In genomic region chr7:16879796-16880547, GRCm38 (mm10) we compare ENCODE assay signal across 8 mouse cellular contexts. TPM values are rescaled to one million over a fixed set of nuclear protein-coding genes. Genes with fewer than 3 reads are reported as not detected.
A peak's percentile ranks its signal among the peaks of the same experiment; 100 is the strongest.
DNase-seq lines count a peak whose midpoint lies in the region; ATAC-seq and TF ChIP-seq lines count a peak whose summit lies in the region.

No protein-coding gene starts in this region.

- peaks cover 10% of the 10 kb centered on the region for H3K9me3 ChIP-seq in embryonic facial prominence, embryonic 10.5 days
- H3K9me3 ChIP-seq in heart, embryonic 15.5 days (replicated peaks): no peaks in the 10 kb centered on the region
- H3K9me3 ChIP-seq in lung, postnatal 0 days (ENCODE audit: low read length): no peaks in the 10 kb centered on the region

- TF ChIP-seq EP300 in lung, postnatal 0 days (IDR thresholded peaks at IDR 0.05): no peak

- H3K9ac ChIP-seq in heart, embryonic 15.5 days: peak overlapping the region; percentile 42
- H3K9ac ChIP-seq in lung, postnatal 0 days (replicated peaks; ENCODE audit: low read depth): no peak overlapping the region

- peaks cover 75% of the 10 kb centered on the region for H3K4me1 ChIP-seq in embryonic facial prominence, embryonic 10.5 days
- peaks cover 57% of the 10 kb centered on the region for H3K4me1 ChIP-seq in heart, embryonic 15.5 days (replicated peaks)
- no peaks in the 10 kb centered on the region for H3K4me1 ChIP-seq in lung, postnatal 0 days (ENCODE audit: insufficient read depth, low read depth, low read length)

- ATAC-seq in heart, embryonic 15.5 days (replicated peaks; ENCODE audit: insufficient number of reproducible peaks, insufficient read depth, low FRiP score, low read depth): peak; percentile 70
- ATAC-seq in lung, postnatal 0 days: peak; percentile 34; the same call in 1 of the 2 replicates
- no peak for ATAC-seq in activated CD4-positive, CD25-positive, alpha-beta regulatory T cell, adult 4 months

- no peak for TF ChIP-seq CTCF in lung, postnatal 0 days (IDR thresholded peaks at IDR 0.05)

- H3K4me3 ChIP-seq in embryonic facial prominence, embryonic 10.5 days: peak overlapping the region; percentile 44
- H3K4me3 ChIP-seq in heart, embryonic 15.5 days: no peak overlapping the region
- no peak overlapping the region for H3K4me3 ChIP-seq in lung, postnatal 0 days (ENCODE audit: low read depth, low read length)

- peak overlapping the region; percentile 94 for H3K27ac ChIP-seq in embryonic facial prominence, embryonic 10.5 days (replicated peaks)
- H3K27ac ChIP-seq in heart, embryonic 15.5 days: peak overlapping the region; percentile 92
- no peak overlapping the region; the same call in 1 of the 2 replicates for H3K27ac ChIP-seq in lung, postnatal 0 days (ENCODE audit: low read length)

- peak overlapping the region; percentile 26 for H3K4me2 ChIP-seq in heart, embryonic 15.5 days
- H3K4me2 ChIP-seq in lung, postnatal 0 days (replicated peaks; ENCODE audit: low read depth, low read length): no peak overlapping the region

- DNase-seq in layer of hippocampus, adult 9-11 months: peak; percentile 83
- DNase-seq in layer of hippocampus, adult 11-12 months (ENCODE audit: low spot score): no peak
- peak; percentile 93 for DNase-seq in embryonic facial prominence, embryonic 10.5 days (ENCODE audit: low spot score)
- DNase-seq in lung, postnatal 0 days (ENCODE audit: low spot score): peak; percentile 42
- DNase-seq in cerebellum, postnatal 4 days (ENCODE audit: low spot score in 2 of 2): no peak
- DNase-seq in cerebellum, adult 9-11 months: no peak

- peaks cover 64% of the 10 kb centered on the region for H3K36me3 ChIP-seq in embryonic facial prominence, embryonic 10.5 days (replicated peaks)
- H3K36me3 ChIP-seq in heart, embryonic 15.5 days: peaks cover 18% of the 10 kb centered on the region
- no peaks in the 10 kb centered on the region for H3K36me3 ChIP-seq in lung, postnatal 0 days (ENCODE audit: insufficient read depth, low read length)

- WGBS in embryonic facial prominence, embryonic 10.5 days: 10% methylated on average over 9 of the region's 9 CpGs
- 28% methylated on average over 9 of the region's 9 CpGs for WGBS in heart, embryonic 15.5 days
- WGBS in lung, postnatal 0 days: 35% methylated on average over 8 of the region's 9 CpGs

- H3K27me3 ChIP-seq in embryonic facial prominence, embryonic 10.5 days (replicated peaks; ENCODE audit: low read depth, poor library complexity, severe bottlenecking): peaks cover 21% of the 10 kb centered on the region
- peaks cover under 1% of the 10 kb centered on the region; the same call in 1 of the 2 replicates for H3K27me3 ChIP-seq in heart, embryonic 15.5 days
- H3K27me3 ChIP-seq in lung, postnatal 0 days (replicated peaks; ENCODE audit: insufficient read depth, low read length): peaks cover 6% of the 10 kb centered on the region; the same call in 1 of the 2 replicates

RNA-seq across cellular contexts. Expression of gene Dact3, which starts 4.9 kb away (rescaled TPM):
- 5.5 and 6.0 TPM in 2 replicates for polyA plus RNA-seq in embryonic facial prominence, embryonic 10.5 days (2016; fragmentation: Nextera tagmentation; extraction: Ambion mirVana)
- 5.8 and 7.0 TPM in 2 replicates for polyA plus RNA-seq in heart, embryonic 15.5 days (2015; fragmentation: Nextera tagmentation; extraction: Ambion mirVana)
- 4.2 and 4.3 TPM in 2 replicates for polyA plus RNA-seq in lung, postnatal 0 days (2015; fragmentation: Nextera tagmentation; extraction: Ambion mirVana)
- not detected for polyA plus RNA-seq in activated CD4-positive, CD25-positive, alpha-beta regulatory T cell, adult 4 months (2017; shearing (Covaris generic))

RNA-seq across cellular contexts. Expression of gene Gng8, which starts 11.6 kb away (rescaled TPM):
- polyA plus RNA-seq in embryonic facial prominence, embryonic 10.5 days (2016; fragmentation: Nextera tagmentation; extraction: Ambion mirVana): 14.7 and 20.3 TPM in 2 replicates
- 4.2 and 5.2 TPM in 2 replicates for polyA plus RNA-seq in heart, embryonic 15.5 days (2015; fragmentation: Nextera tagmentation; extraction: Ambion mirVana)
- 5.2 and 6.6 TPM in 2 replicates for polyA plus RNA-seq in lung, postnatal 0 days (2015; fragmentation: Nextera tagmentation; extraction: Ambion mirVana)
- polyA plus RNA-seq in activated CD4-positive, CD25-positive, alpha-beta regulatory T cell, adult 4 months (2017; shearing (Covaris generic)): not detected

RNA-seq across cellular contexts. Expression of gene Ptgir, which starts 26.3 kb away (rescaled TPM):
- polyA plus RNA-seq in embryonic facial prominence, embryonic 10.5 days (2016; fragmentation: Nextera tagmentation; extraction: Ambion mirVana): 0.52 and 0.64 TPM in 2 replicates
- polyA plus RNA-seq in heart, embryonic 15.5 days (2015; fragmentation: Nextera tagmentation; extraction: Ambion mirVana): 0.86 and 1.2 TPM in 2 replicates
- 2.0 and 2.4 TPM in 2 replicates for polyA plus RNA-seq in lung, postnatal 0 days (2015; fragmentation: Nextera tagmentation; extraction: Ambion mirVana)
- polyA plus RNA-seq in activated CD4-positive, CD25-positive, alpha-beta regulatory T cell, adult 4 months (2017; shearing (Covaris generic)): 10 to 100 TPM; 11.8 to 13.2 TPM

RNA-seq across cellular contexts. Expression of gene Prkd2, which starts 37.3 kb away (rescaled TPM):
- polyA plus RNA-seq in embryonic facial prominence, embryonic 10.5 days (2016; fragmentation: Nextera tagmentation; extraction: Ambion mirVana): 12.9 and 13.1 TPM in 2 replicates
- polyA plus RNA-seq in heart, embryonic 15.5 days (2015; fragmentation: Nextera tagmentation; extraction: Ambion mirVana): 9.9 and 13.3 TPM in 2 replicates
- polyA plus RNA-seq in lung, postnatal 0 days (2015; fragmentation: Nextera tagmentation; extraction: Ambion mirVana): 26.1 and 29.0 TPM in 2 replicates
- polyA plus RNA-seq in activated CD4-positive, CD25-positive, alpha-beta regulatory T cell, adult 4 months (2017; shearing (Covaris generic)): 10 to 100 TPM; 45.7 to 47.6 TPM

RNA-seq across cellular contexts. Expression of gene Calm3, which starts 43.9 kb away (rescaled TPM):
- polyA plus RNA-seq in embryonic facial prominence, embryonic 10.5 days (2016; fragmentation: Nextera tagmentation; extraction: Ambion mirVana): 121 and 126 TPM in 2 replicates
- polyA plus RNA-seq in heart, embryonic 15.5 days (2015; fragmentation: Nextera tagmentation; extraction: Ambion mirVana): 96.4 and 98.4 TPM in 2 replicates
- 61.7 and 63.6 TPM in 2 replicates for polyA plus RNA-seq in lung, postnatal 0 days (2015; fragmentation: Nextera tagmentation; extraction: Ambion mirVana)
- 100 to 1,000 TPM; 106 to 159 TPM for polyA plus RNA-seq in activated CD4-positive, CD25-positive, alpha-beta regulatory T cell, adult 4 months (2017; shearing (Covaris generic))

Comparison
In these comparisons a context has a peak if more than half of its experiments do, and no peak if none do; other contexts are left out.
1. DNase-seq: peak in layer of hippocampus, adult 9-11 months (single experiment), embryonic facial prominence, embryonic 10.5 days (single experiment) and lung, postnatal 0 days (single experiment); none in layer of hippocampus, adult 11-12 months (single experiment), cerebellum, postnatal 4 days (0 of 2) and cerebellum, adult 9-11 months (single experiment).